Mouse (Mus musculus): Measurements from ENCODE around the gene Prkg1.

DNA sequence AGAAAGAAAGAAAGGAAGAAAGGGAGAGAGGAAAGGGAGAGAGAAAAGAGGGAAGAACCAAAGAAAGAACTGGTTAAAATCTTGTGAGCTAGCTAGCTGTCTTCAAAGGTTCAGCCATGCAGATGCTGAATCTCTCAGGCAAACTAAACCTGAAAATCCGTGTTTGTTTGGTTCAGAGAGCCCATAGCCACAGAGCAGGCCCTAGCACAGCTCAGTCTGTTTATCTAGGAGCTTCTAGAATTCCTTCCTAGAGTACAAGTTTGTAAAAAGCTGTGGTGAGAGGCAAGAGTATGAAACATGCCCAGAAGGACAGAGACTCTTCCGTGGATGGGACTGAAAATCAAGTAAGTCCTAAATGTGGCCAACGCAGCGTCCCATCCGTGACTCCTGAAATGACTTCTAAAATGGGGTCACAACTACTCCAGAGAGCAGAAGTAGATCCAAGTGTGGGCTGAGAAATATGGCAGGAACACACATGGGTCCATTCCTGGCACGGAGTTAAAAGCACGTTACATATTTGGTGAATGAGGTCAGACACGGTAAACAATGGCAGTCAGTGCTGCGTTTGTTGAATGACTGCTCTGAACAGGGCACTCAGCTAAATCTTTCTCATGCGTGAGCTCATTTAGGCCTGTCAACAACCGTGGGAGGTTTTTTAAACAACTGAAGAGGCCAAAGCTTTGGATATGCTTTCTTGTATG is 13.7 kb downstream of the Prkg1 start:
- TF ChIP-seq POLR2A (IDR thresholded peaks at IDR 0.05; ENCODE audit: borderline replicate concordance, low read depth, low read length) = no peak
- TF ChIP-seq CTCF (IDR thresholded peaks at IDR 0.05; ENCODE audit: low read depth, low read length) = no peak
